Mouse (Mus musculus) intestine, embryonic 14.5 days (tissue): Measurements from ENCODE around the gene 2310033P09Rik. TPM values are rescaled to one million over a fixed set of nuclear protein-coding genes. Genes with fewer than 3 reads are reported as not detected.

Experiments
- ATAC-seq: fragments of 200-750 bp; cut with Nextera tagmentation; replicated peaks from 2 replicates; pipeline ENCODE4 v1.8.0; 2017; ENCODE audit warnings: low read depth, moderate number of reproducible peaks, moderate TSS enrichment, moderate library complexity; ENCODE audit not compliant: low FRiP score, low TSS enrichment
- DNase-seq: peaks from one replicate; pipeline ENCODE4 v3.0.0-alpha.2; 2018; ENCODE audit warnings: low spot score
- H3K27ac ChIP-seq: fragments of 300-500 bp; sonication (generic); 2 replicates; pipeline ENCODE4 v1.5.1; 2014; ENCODE audit warnings: low read depth, mild to moderate bottlenecking, control low read depth
- H3K27me3 ChIP-seq: fragments of 300-500 bp; sonication (generic); replicated peaks from 2 replicates; pipeline ENCODE4 v1.6.1; 2014; ENCODE audit warnings: low read length, control low read depth; ENCODE audit not compliant: control insufficient read depth, insufficient read depth
- H3K36me3 ChIP-seq: fragments of 300-500 bp; sonication (generic); 2 replicates; pipeline ENCODE4 v1.6.1; 2014; ENCODE audit warnings: low read length, control low read depth; ENCODE audit not compliant: control insufficient read depth, insufficient read depth
- H3K4me1 ChIP-seq: fragments of 300-500 bp; sonication (generic); replicated peaks from 2 replicates; pipeline ENCODE4 v1.6.1; 2014; ENCODE audit warnings: low read length, control low read depth, mixed read lengths; ENCODE audit not compliant: control insufficient read depth, insufficient read depth
- H3K4me2 ChIP-seq: fragments of 300-500 bp; sonication (generic); 2 replicates; pipeline ENCODE4 v1.6.1; 2014; ENCODE audit warnings: low read length
- H3K4me3 ChIP-seq: fragments of 300-500 bp; sonication (generic); 2 replicates; pipeline ENCODE4 v1.5.1; 2014; ENCODE audit warnings: low read depth, low read length, control low read depth, mixed read lengths
- H3K9ac ChIP-seq: fragments of 300-500 bp; sonication (generic); 2 replicates; pipeline ENCODE4 v1.6.1; 2014; ENCODE audit warnings: mild to moderate bottlenecking, low read length
- H3K9me3 ChIP-seq: fragments of 300-500 bp; sonication (generic); 2 replicates; pipeline ENCODE4 v1.6.1; 2016; ENCODE audit warnings: low read length, control low read depth; ENCODE audit not compliant: control insufficient read depth
- WGBS: fragments of 180-500 bp; shearing (Covaris S2); extraction: QIAGEN DNeasy Blood & Tissue Kit; methylation state at CpG from one replicate; pipeline ENCODE4 v1.1.7; 2014; 5-methylcytosine and 5-hydroxymethylcytosine counted together
- polyA plus RNA-seq: library from polyadenylated mRNA; unstranded; fragments of >200 nt; fragmentation: Nextera tagmentation; extraction: Ambion mirVana; gene quantifications from 2 replicates; pipeline ENCODE4 v1.2.1, GENCODE M21; 2014

2310033P09Rik gene
- polyA plus RNA-seq, 1 experiment from 2014 or later = 33.5 TPM

DNA sequence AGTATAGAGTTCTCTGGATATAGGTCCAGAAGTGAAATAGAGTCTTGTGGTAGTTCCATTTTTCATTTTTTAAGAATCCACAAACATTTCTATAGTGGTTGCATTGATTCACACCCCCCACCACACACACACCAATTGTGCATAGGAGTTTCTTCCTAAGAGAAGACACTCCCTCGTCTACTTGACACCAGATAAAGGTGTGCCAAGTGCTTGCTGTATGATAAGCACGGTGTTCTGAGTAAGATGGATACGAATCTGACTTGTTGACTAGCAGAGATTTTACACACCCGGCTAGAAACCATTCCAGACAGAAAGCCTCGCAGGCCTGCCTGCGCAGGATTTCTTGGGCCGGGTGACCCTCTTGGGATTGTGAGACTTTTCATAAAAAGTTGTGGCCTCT lies 51.5 kb downstream of the 2310033P09Rik start:
- DNase-seq = no peak
- no peak overlapping the region for H3K27ac ChIP-seq
- H3K36me3 ChIP-seq = no peaks in the 10 kb centered on the region
- peaks cover 26% of the 10 kb centered on the region for H3K27me3 ChIP-seq
- H3K4me2 ChIP-seq = no peak overlapping the region
- H3K9me3 ChIP-seq = no peaks in the 10 kb centered on the region
- H3K9ac ChIP-seq = no peak overlapping the region
- H3K4me3 ChIP-seq = no peak overlapping the region
- H3K4me1 ChIP-seq = peaks cover 9% of the 10 kb centered on the region; the same call in 1 of the 2 replicates
- no peak for ATAC-seq
- WGBS = 76% methylated on average over 7 of the region's 7 CpGs

Other genes with a start within 250 kb of the 2310033P09Rik start
- gene Trim11, start 230.2 kb upstream of the 2310033P09Rik start, polyA plus RNA-seq = 16.5 and 19.6 TPM in 2 replicates
- 2.0 and 2.2 TPM in 2 replicates for gene Obscn, start 71.9 kb upstream of the 2310033P09Rik start, polyA plus RNA-seq
- 2.4 and 3.1 TPM in 2 replicates for gene Iba57, start 44.6 kb upstream of the 2310033P09Rik start, polyA plus RNA-seq
- gene Gjc2, start 25.1 kb upstream of the 2310033P09Rik start, polyA plus RNA-seq = 0.42 and 0.55 TPM in 2 replicates
- 142 and 143 TPM in 2 replicates for gene Guk1, start 16.1 kb upstream of the 2310033P09Rik start, polyA plus RNA-seq
- gene Mrpl55, start 5.8 kb upstream of the 2310033P09Rik start, polyA plus RNA-seq = 107 and 117 TPM in 2 replicates
- gene Arf1, start 19.9 kb downstream of the 2310033P09Rik start, polyA plus RNA-seq = 618 and 641 TPM in 2 replicates
- gene Wnt3a, start 82.4 kb downstream of the 2310033P09Rik start, polyA plus RNA-seq = not detected in 2 replicates
- 2.5 TPM in 2 replicates for gene Wnt9a, start 98.6 kb downstream of the 2310033P09Rik start, polyA plus RNA-seq
- gene Prss38, start 167.3 kb downstream of the 2310033P09Rik start, polyA plus RNA-seq = not detected in 2 replicates
- gene Jmjd4, start 241.7 kb downstream of the 2310033P09Rik start, polyA plus RNA-seq = 11.1 and 12.4 TPM in 2 replicates
- gene Snap47, start 242.9 kb downstream of the 2310033P09Rik start, polyA plus RNA-seq = 96.7 and 100 TPM in 2 replicates